Mouse (Mus musculus) thymus, postnatal 0 days (tissue): ENCODE data around the gene Gm3015. TPM values are rescaled to one million over a fixed set of nuclear protein-coding genes. Genes with fewer than 3 reads are reported as not detected.
"Not testable (repeated sequence)": the region's sequence is repeated elsewhere in the genome, so short reads cannot be mapped to it uniquely, and the experiment has no call there.

Experiments
- DNase-seq: peaks from one replicate; pipeline ENCODE4 v3.0.0-alpha.2; 2015; ENCODE audit warnings: low spot score
- polyA plus RNA-seq: library from polyadenylated mRNA; unstranded; fragments of >200 nt; fragmentation: Nextera tagmentation; extraction: Ambion mirVana; gene quantifications from 2 replicates; pipeline ENCODE4 v1.2.1, GENCODE M21; 2015

Gm3015 gene
- not detected in 2 replicates for polyA plus RNA-seq

DNA sequence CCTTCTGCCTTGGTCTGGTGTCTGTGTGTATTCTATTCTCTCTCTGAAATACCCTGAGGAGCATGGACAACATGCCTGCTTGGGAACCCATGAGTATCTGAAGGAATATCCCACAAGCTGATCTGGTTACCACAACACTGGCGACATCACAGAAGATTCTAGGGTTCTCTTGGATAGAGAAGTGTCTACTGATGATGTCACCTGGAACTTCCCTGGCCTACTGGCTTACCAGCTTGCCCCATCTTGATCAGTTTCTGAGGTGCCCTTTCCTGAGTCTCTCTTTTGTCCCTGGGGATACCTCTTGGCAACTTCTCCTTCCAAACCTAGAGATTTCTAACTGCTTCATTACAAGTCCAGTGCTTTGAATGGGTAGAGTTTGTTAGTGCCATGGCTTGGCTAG is at the start of gene Gm3015:
TSS of gene Gm3015 (minus strand) at position 101 of the 400 bp plus-strand sequence.
- DNase-seq, result not testable (repeated sequence)

DNA sequence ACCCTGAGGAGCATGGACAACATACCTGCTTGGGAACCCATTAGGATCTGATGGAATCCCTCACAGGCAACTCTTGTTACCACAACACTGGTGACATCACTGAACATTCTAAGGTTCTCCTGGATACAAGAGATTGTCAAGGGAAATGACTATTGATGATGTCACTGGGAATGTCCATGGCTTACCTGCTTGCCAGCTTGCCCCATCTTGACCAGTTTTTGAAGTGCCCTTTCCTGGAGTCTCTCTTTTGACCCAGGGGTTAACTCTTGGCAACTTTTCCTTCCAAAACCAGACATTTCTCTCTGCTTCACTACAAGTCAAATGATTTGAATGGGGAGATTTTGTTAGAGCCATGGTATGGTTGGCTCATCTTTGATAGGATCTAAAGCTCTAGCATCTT is 29.3 kb upstream of the Gm3015 start, which contains the start of gene Gm10377:
TSS of gene Gm10377 (minus strand) at position 101 of the 400 bp plus-strand sequence.
- not testable (repeated sequence) for DNase-seq

Other genes starting within 250 kb of the Gm3015 start
- gene Gm8024, start 244.5 kb downstream of the Gm3015 start, polyA plus RNA-seq, result not detected in 2 replicates
- gene Gm17124, start 168.9 kb downstream of the Gm3015 start, polyA plus RNA-seq, result not detected in 2 replicates
- gene Gm3633, start 126.9 kb downstream of the Gm3015 start, polyA plus RNA-seq, result not detected in 2 replicates
- not detected in 2 replicates for gene Gm10378, start 112.9 kb downstream of the Gm3015 start, polyA plus RNA-seq
- not detected in 2 replicates for gene Gm10377, start 29.2 kb upstream of the Gm3015 start, polyA plus RNA-seq
- not detected in 2 replicates for gene Gm21977, start 84.7 kb upstream of the Gm3015 start, polyA plus RNA-seq
- not detected in 2 replicates for gene Gm8082, start 224.8 kb upstream of the Gm3015 start, polyA plus RNA-seq
- gene Gm10376, start 246.8 kb upstream of the Gm3015 start, polyA plus RNA-seq, result not detected in 2 replicates